Mouse (Mus musculus) kidney, adult 8-10 months (tissue): ENCODE data around the gene Ugt1a2.
A peak's percentile ranks its signal among the peaks of the same experiment; 100 is the strongest.
"Not testable (repeated sequence)": the region's sequence is repeated elsewhere in the genome, so short reads cannot be mapped to it uniquely, and the experiment has no call there.

ENCODE experiments used
- DNase-seq, 2 experiments: peaks; one replicate each; pipeline ENCODE4 v3.0.0; 2022

Ugt1a2 gene

DNA sequence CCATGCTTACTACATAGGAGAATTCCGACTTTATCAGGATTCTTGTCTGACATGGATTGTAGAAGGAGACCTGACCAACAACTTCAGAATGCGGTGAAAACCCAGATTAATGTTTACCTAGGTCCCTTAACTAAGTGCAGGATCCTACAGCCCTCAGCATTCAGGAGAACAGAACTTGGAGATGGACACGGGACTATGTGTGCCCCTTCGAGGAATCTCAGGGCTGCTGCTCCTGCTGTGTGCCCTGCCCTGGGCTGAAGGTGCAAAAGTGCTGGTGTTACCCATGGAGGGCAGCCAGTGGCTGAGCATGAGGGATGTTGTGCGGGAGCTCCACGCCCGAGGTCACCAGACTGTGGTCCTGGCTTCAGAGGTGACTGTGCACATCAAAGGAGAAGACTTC, at the start of gene Ugt1a2:
Gene Ugt1a2 (plus strand): TSS at position 146 of the 400 bp plus-strand sequence.
- DNase-seq = peak; percentile 43 to 78

DNA sequence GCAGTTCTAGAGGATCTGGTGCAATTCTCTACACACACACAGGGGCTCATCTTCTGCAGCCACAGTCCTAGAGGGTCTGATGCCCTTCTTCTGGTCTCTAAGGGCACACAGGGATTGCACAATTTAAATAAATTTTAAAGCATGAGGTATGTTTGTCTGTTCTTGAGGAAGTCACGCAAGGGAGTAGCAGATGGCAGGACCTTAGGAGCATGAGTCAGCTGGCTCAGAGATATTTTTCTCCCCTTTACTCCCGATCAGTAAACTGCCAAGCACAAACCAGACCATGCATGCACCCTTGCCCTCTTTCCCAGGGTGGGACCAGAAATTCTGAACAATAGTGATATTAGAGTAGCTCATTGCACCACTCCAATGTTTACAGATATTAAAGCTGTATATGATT, 42.0 kb upstream of the Ugt1a2 start:
- DNase-seq = no peak

DNA sequence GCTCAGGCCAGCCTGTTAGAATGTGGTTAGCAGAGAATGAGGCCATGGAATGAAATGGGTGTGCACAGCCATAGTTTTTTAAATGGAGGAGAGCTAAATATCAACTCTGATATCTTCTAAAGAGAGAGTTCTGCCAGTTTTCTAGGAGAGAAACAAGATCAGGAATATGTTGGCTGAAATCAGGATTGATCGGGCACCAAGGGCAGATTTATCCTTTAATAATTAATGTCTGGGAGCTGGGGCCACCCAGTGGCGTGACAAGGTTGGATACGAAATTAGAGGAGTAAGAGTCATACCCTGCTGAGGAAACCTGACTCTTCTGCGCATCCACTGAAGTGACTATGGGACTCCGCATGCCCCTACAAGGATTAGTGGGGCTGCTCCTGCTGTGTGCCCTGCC, 34.7 kb upstream of the Ugt1a2 start, which contains the start of gene Ugt1a5:
Gene Ugt1a5 (plus strand): TSS at position 302 of the 400 bp plus-strand sequence.
- DNase-seq = no peak

DNA sequence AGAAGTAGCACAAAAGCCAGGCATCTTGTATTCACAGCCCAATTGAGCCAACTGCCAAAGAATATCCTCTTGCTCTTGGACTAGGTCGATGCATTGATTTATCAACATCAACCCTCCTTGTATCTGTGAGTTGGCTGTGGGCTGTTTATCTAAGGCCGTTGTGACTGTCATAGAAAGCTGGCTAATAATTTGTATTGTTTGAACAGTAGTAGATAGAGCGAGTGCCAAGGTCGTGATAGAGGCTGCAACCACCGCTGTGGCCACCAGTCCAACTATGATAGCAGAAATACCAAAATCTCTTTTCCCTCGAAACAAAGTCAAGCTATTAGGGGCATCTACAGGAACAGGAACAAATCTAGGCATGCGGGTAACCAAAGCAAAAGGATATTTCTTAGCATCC, 28.2 kb upstream of the Ugt1a2 start:
- not testable (repeated sequence) for DNase-seq

DNA sequence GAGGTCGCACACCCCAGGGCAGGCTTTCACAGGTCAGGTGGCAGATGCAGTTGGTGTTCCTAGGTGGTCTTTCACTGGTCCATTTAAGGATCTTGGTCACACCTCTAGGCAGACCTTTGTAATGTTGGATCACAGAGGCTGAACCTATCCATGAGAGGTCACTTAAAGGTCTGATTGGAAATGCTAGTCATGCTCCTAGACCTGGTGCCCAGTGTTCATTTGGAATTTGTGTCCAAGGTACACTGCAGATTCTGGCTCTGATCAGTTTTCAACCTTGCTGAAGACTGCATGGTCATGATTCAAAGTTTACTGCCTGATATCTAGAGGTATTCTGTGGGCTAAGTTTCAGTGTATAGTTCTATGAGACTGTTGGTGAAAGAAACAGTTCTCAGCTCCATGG, 20.7 kb upstream of the Ugt1a2 start:
- DNase-seq = peak; percentile 22 to 45

DNA sequence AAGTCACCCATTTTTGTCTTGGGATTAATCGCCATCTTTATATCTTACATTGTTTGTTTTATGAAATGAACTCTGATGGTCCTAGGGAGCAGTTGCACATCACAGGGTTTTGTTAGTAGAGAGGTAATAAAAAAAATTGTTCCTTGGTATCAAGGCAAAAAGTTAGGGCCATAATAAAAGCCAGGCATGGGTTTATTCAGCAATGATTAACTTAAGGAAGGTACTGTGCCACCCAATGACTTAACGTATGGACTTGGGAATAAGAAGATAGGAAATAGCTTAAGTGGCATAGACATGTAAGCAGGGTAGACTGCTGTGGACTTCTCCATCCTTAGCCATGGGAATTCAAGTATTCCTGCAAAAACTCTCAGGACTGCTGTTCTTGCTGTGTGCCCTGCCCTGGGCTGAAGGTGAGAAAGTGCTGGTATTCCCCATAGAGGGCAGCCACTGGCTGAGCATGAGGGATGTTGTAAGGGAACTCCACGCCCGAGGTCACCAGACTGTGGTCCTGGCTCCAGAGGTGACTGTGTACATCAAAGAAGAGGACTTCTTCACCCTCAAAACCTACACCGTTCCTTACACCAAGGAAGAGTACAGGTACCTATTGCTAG, 14.0 kb upstream of the Ugt1a2 start:
- no peak for DNase-seq

DNA sequence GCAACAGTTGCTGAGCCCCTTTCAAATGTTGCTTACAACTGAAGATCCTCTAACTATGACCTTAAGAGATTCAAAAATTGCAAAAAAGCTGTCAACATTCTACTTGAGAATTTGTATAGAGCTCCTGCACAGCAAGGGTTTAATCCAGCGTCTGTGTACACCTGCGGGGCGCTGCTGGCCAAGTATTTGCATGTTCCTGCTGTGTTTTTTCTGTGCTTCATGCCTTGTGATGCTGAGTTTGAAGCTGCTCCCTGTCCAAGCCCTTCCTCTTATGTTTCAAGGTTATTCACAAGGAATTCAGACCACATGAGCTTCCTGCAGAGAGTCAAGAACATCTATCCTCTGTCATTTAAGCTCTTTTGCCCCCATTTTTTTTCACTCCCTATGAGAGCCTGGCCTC, 8.3 kb upstream of the Ugt1a2 start:
- no peak for DNase-seq

DNA sequence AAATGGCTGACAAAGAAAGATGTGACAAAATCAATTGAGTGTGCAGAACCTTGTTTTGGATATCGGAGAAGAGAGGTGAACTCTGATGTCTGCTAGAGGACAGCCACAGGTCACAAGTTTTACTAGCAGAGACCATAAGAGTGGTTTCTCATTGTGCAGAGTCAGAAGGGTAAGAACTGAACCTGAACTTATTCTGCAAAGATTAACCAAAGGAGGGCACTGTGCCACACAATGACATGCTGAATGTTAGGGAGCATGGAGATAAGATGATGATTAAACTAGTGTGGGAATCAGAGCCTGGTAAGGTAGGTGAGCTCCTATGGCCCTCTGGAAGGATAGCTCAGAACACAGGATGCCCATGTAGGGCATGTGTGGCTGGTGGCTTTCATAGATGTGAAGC, 4.7 kb upstream of the Ugt1a2 start:
- peak; percentile 87 to 93 for DNase-seq

DNA sequence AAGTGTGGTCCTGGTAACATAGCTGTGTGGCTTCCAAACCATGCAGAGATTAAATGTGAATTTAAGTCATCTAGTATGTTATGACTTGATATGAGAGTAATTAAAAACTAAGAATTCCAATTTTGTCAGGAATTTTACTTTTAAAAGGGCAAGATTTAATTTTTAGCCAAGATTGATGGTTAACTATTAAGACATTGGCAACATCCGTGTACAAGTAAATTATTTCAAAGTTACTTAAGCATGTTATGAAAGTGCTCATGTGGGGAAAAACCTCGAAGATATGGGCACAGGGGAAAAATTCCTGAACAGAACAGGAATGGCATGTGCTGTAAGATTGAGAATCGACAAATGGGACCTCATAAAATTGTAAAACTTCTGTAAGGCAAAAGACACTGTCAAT, 3.0 kb upstream of the Ugt1a2 start:
- peak in 1 of 2 experiments; percentile 59 for DNase-seq

DNA sequence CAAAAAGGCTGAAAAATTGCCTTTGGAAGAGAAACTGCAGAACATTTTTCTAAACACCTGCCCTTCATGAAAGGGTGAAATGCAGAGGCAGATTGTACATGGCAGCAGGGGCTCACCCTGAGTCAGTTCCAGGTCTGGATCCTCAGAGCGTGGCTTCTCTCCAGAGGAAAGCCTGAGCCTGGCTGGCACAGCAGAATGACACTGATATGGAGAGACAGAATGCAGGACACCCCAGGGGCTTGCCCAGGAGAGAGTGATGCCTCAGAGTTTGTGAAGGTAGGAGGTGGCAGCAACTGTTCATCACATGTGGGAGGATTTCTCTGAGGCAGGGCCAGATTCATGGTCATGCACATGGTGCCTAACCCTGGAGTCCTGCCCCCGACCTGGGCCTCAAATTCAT, 405 bp upstream of the Ugt1a2 start:
- no peak for DNase-seq

DNA sequence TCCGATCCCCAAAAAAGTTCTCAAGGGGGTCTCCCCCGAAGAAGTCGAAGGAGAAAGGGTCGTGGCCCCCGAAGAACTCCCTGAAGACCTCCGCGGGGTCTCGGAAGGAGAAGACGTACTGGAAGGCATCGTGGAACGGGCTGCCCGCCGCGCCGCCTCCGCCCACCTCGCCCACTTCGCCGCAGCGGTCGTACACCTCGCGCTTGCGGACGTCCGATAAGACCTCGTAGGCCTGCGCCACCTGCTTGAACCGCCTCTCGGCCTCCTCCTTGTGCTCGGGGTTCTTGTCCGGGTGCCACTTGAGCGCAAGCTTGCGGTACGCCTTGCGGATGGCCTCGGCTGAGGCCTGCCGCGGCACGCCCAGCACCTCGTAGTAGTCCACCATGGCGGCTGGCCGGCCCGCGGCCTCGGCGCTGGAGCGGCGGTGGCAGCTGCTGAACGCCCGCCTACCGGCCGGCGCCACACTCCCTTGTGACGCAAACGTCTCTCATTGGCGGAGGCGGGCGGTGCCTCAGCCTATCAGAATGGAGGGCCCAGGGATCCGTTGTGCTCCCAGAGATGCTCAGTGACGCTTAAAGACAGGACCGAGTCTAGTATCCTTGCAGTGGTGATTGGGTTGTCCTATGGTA, 5.0 kb downstream of the Ugt1a2 start, which contains the start of gene Dnajb3:
Gene Dnajb3 (minus strand): TSS at position 489 of the 629 bp plus-strand sequence.
- DNase-seq = peak in 1 of 2 experiments; percentile 60

DNA sequence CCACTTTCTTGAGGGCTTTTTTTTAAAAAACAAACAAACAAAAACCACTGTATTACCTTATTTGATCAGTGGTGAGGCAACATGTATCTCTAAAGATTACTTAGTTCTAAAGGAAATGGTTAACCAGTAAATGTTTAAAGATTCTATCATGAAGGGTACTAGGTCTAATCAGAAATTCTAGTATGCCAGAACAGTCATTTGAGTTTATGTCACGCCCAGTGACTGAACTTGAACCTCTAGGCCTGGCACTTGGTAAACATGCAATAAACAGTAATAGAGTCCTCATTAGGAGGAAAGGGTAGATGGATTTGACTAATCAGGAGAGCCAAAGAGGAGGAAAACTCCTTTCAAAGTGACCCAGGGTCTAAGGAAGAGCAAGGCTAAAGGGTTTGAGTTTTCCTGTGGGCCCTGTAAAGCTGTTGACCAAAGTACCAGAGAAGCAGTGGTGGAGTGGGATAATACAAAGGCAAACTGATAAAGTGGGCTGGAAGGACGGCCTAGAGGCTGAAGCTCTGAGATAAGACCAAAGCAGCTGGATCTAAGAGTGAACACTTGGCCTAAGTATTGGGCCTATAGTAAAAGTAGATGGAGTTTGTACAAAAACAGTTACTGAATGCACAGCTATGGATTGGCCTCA, 6.6 kb downstream of the Ugt1a2 start:
- DNase-seq = no peak

DNA sequence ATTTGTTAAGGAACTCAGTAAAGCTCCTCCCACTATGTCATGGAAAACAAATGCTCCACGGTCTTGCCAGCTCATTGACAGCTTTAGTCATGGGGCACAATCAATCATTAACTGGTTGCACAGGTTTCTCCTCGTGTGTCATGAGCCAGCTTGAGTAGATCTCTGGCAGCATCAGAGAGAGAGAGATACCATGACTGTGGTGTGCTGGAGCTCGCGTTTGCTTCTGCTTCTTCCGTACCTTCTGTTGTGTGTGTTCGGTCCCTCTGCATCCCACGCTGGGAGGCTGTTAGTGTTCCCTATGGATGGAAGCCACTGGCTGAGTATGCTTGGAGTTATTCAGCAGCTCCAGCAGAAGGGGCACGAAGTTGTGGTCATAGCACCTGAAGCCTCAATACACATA, 11.4 kb downstream of the Ugt1a2 start, which contains the start of gene Ugt1a1:
Gene Ugt1a1 (plus strand): TSS at position 148 of the 400 bp plus-strand sequence.
- DNase-seq = peak; percentile 57 to 62

DNA sequence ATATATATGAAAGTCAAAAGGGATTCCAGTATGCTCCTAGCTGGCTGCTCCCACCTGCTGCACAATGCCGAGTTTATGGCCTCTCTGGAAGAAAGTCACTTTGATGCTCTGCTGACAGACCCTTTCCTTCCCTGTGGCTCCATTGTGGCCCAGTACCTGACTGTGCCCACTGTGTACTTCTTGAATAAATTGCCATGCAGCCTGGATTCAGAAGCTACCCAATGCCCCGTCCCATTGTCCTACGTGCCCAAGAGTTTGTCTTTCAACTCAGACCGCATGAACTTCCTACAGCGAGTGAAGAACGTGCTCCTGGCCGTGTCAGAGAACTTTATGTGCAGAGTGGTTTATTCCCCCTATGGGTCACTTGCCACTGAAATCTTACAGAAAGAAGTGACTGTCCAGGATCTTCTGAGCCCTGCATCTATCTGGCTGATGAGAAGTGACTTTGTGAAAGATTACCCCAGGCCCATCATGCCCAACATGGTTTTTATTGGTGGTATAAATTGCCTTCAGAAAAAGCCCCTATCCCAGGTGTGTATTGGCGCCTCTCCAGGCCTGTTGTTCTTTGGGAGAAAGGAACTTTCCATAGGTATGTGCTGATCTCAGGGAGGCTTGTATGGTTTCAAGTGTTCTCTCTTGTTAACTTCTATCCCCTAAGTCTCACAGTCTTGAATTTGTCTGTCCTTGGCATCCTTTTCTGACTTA, 12.1 kb downstream of the Ugt1a2 start:
- DNase-seq = no peak

DNA sequence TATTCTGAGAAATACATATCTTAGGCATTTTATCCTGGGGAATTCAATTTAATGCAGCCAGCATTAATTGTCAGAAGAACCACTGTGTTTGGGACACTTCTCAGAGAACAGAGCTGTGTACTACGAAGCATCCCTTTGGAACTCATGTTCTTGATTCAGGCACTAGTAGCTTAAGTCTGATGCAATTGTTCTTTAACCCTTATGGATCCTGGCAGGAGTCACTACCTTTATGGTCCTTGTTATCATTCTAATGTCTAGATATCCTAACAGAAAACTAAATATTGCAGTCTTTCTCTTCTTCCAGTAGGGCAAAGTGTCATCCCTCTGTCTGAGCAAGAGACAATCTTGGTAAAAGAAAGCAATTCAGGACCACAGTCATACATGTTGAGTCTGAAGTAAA, 12.7 kb downstream of the Ugt1a2 start:
- DNase-seq = no peak

DNA sequence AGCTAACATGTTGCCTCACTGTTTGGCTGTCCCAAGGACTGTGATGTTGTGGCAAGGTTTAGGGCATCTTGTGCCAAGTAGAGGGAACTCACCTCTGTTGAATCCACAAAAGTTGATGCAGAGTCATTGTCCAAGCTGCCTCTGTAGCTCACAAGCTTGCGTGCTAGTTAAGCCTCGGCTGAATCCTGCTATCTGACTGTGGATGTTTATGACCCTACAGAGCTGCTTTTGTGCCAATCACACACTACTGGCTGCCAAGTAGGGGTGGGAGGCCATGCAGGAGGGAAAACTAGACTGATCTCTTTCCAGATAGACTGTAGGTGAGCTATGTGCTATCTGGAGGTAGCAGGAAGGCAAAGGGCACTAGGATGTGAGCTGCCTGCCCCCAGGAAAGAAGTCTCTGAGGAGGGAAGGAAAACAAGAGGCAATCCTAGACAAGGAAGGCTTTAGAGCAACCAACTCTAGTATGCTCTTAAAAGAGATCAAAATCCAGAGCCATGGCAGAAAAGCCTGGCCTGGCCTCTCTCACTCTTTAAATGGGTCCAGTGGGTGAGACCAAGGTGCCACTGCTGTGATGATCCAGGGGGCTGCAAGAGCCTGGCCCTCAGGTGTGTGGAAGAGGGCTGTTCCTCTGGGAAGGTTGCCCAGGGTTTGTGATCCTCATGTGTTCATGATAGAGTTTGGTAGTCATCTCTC, 13.5 kb downstream of the Ugt1a2 start:
- DNase-seq = no peak

DNA sequence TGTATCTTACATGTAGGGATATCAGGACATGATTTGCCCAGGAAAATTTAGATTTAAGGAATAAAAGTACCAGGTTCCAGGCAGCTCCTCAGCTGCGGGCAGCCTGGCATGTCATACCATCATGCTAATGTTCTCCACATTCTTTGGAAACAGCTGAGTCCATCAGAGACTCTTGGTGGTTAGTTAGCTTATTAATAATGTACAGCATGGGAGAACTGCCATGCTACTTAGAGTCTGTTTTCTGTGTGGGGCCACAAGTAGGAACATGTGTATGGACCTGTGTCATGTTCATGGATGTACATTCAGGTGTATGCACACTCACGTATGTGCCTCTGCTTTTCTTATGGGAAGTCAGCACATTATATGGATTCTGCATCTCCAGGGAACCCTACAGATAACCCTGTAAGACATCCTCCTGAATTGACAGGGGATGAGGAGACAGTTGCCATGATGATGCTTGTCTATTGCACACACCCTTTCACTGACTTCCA, 14.1 kb downstream of the Ugt1a2 start:
- DNase-seq = no peak

DNA sequence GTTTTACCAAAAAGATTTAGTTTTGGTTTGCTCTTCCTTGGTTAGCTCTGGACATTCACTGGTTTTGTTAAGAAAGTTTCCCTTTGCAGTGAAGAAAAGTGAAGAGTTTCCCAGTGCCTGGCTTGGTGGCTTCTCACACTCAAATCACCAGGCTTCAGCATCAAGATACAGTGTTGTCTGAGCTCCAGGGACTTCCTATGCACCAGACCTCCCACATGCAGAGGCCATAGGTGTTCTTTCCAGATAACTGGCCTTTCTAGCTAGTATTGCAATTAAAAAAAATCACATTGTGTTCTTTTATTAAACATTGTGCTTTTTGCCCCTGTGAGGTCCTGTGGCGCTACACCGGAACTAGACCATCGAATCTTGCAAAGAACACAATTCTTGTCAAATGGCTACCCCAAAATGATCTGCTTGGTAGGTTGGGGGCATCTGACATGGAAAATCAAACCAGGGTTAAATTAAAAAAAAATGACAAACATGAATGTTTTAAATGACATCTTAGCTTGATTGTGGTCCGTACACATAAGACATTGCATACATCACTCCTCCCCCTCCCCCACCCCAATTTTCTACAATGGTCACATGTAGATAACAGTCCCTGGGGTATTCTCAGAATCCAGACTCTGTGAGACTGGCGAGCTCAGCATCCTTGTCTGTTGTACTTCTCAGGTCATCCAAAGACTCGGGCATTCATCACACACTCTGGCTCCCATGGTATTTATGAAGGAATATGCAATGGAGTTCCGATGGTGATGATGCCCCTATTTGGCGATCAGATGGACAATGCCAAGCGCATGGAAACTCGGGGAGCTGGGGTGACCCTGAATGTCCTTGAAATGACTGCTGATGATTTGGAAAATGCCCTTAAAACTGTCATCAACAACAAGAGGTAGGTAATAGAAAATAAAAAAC, 15.3 kb downstream of the Ugt1a2 start:
- DNase-seq = no peak

DNA sequence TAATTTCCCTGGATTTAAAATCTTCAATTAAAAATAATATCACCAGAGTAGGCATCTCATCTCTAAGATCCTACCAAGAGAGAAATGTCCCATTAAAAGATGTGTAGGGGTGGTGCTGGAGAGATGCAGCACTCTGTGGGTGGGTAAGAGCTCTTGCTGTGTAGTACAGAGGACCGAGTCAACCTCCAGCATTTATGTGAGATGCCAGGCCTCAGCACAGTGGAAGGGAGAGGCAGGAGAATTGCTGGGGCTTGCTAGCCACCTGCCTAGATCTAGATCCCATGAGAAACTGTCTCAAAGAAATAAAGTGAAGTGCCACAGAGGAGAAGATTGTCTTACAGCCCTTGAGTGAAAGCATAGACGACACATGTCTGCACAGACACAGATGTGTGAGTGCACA, 16.1 kb downstream of the Ugt1a2 start:
- DNase-seq = no peak

DNA sequence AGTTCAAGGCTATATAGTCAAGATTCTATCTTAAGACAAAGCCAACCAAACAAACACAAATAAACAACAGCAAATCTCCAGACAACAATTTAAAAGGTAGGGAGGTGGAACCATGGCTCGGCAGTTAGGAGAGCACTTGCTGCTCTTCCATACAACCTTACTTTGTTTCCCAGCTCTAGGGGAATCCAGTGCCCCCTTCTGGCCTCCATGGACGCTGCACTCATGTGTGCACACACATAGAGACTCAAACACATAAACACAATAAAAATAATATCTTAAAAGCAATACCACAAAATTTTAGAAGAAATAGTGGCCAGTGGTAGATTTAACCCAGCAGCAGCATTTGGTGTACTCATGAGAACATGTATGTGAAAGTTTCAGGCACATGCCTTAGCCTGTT, 16.7 kb downstream of the Ugt1a2 start:
- DNase-seq = no peak

DNA sequence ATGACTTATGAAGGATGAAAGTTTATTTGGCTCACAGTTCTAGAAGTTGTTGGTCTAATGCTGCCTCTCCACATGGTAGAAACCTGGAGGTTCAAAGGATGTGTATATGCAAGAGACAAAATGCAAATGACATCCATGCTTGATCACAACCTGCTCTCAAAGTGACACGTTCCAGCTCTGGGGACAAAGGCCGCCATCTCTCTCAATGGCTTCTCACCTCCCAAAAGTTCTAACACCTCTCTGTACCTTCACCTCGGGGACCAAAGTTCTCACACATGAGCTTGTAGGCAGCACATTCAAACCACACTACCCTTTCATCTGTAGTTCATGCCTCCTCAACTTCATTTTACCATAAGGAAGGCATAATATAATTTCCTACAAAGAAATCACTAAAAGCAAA, 17.2 kb downstream of the Ugt1a2 start:
- DNase-seq = no peak

DNA sequence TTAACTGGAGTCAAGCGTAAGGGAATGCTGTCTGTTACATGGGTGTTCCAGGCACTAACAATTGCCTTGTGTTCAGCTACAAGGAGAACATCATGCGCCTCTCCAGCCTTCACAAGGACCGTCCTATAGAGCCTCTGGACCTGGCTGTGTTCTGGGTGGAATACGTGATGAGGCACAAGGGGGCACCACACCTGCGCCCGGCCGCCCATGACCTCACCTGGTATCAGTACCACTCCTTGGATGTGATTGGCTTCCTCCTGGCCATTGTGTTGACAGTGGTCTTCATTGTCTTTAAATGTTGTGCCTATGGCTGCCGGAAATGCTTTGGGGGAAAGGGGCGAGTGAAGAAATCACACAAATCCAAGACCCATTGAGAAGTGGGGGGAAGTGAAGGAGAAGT, 17.6 kb downstream of the Ugt1a2 start:
- no peak for DNase-seq
